Mouse (Mus musculus) ES-E14 (cell line): ENCODE data around the gene Gm49322. TPM values are rescaled to one million over a fixed set of nuclear protein-coding genes. Genes with fewer than 3 reads are reported as not detected.
A peak's percentile ranks its signal among the peaks of the same experiment; 100 is the strongest.

Experiments used
- DNase-seq: peaks from one replicate; pipeline ENCODE4 v3.0.0-alpha.2; 2013; ENCODE audit warnings: low read depth, low spot score
- H3K27ac ChIP-seq: 2 replicates; pipeline ENCODE4 v1.5.1; 2012; ENCODE audit warnings: low read depth, mild to moderate bottlenecking, low read length, moderate library complexity, mixed read lengths; ENCODE audit not compliant: poor library complexity, insufficient read depth, severe bottlenecking
- H3K36me3 ChIP-seq: 2 replicates; pipeline ENCODE4 v1.6.1; 2012; ENCODE audit warnings: mild to moderate bottlenecking, low read length, moderate library complexity, mixed read lengths; ENCODE audit not compliant: control insufficient read depth, poor library complexity, insufficient read depth, severe bottlenecking
- H3K4me1 ChIP-seq, 2 experiments: fragments of 150-350 bp in 1 of 2; sonication (generic) in 1 of 2; 2 replicates each; pipeline ENCODE4 v1.6.1; 2012; ENCODE audit warnings: low read length in 2 of 2, mild to moderate bottlenecking in 1 of 2, mixed read lengths in 1 of 2; ENCODE audit not compliant: control insufficient read depth in 2 of 2, insufficient read depth in 2 of 2, poor library complexity in 1 of 2
- H3K4me3 ChIP-seq, 2 experiments: fragments of 150-350 bp in 1 of 2; sonication (generic) in 1 of 2; 2 replicates each; pipeline ENCODE4 v1.5.1; 2012; ENCODE audit warnings: low read length in 2 of 2, low read depth in 1 of 2, mild to moderate bottlenecking in 1 of 2, mixed read lengths in 1 of 2; ENCODE audit not compliant: insufficient read depth in 1 of 2, poor library complexity in 1 of 2, severe bottlenecking in 1 of 2
- H3K9ac ChIP-seq: 2 replicates; pipeline ENCODE4 v1.6.1; 2012; ENCODE audit warnings: low read depth, mild to moderate bottlenecking, low read length, mixed read lengths; ENCODE audit not compliant: poor library complexity, insufficient read depth, severe bottlenecking
- H3K9me3 ChIP-seq: fragments of 150-350 bp; sonication (generic); 2 replicates; pipeline ENCODE4 v1.6.1; 2012; ENCODE audit warnings: low read depth, mild to moderate bottlenecking, low read length; ENCODE audit not compliant: control insufficient read depth, insufficient read depth
- CHD2 ChIP-seq: IDR thresholded peaks from 2 replicates; pipeline ENCODE4 v1.6.1; 2014; ENCODE audit warnings: mild to moderate bottlenecking, low read depth, low read length, inconsistent platforms
- HCFC1 ChIP-seq: IDR thresholded peaks from 2 replicates; pipeline ENCODE4 v1.6.1; 2012; ENCODE audit warnings: low read length, inconsistent platforms, borderline replicate concordance; ENCODE audit not compliant: insufficient read depth
- MAFK ChIP-seq: IDR thresholded peaks from 2 replicates; pipeline ENCODE4 v1.6.1; 2014; ENCODE audit warnings: mild to moderate bottlenecking, low read depth, low read length, inconsistent platforms; ENCODE audit not compliant: insufficient read depth
- ZC3H11A ChIP-seq: IDR thresholded peaks from 2 replicates; pipeline ENCODE4 v1.6.1; 2012; ENCODE audit warnings: low read depth, mild to moderate bottlenecking, inconsistent platforms, low read length, borderline replicate concordance
- ZNF384 ChIP-seq: IDR thresholded peaks from 2 replicates; pipeline ENCODE4 v1.6.1; 2012; ENCODE audit warnings: low read depth, low read length, inconsistent platforms
- in situ Hi-C, 2 experiments: fragments of 600-800 bp; cut with MboI; formaldehyde crosslinking; loops; one replicate each; pipeline ENCODE4 v1.15.1; 2025; ENCODE audit warnings: low sequenced_read_pairs in 2 of 2, inconsistent platforms in 1 of 2; ENCODE audit not compliant: unreplicated experiment in 2 of 2
- total RNA-seq: library from RNA; depleted of rRNA; stranded (reverse); fragments of 300-350 nt; gene quantifications from 2 replicates; pipeline ENCODE4 v1.2.3, GENCODE M21; 2012

Gm49322 gene
- total RNA-seq, 1 experiment, result 8.4 TPM

GRCm38 (mm10) chr10:80611024-80611423 is 5.2 kb downstream of the Gm49322 start:
- TF ChIP-seq ZNF384 (no peak), ZC3H11A (no peak), HCFC1 (no peak), MAFK (no peak), CHD2 (no peak)
- DNase-seq, result no peak
- Histone ChIP-seq H3K4me1 (peaks cover 0 to 14% of the 10 kb centered on the region in 2 experiments; a peak in 1 of 4 replicates), H3K4me3 (no peak overlapping the region), H3K27ac (no peak overlapping the region), H3K9ac (no peak overlapping the region), H3K36me3 (peaks cover 60% of the 10 kb centered on the region), H3K9me3 (no peaks in the 10 kb centered on the region)
- in situ Hi-C loops, result no loop called here

GRCm38 (mm10) chr10:80611905-80612304 is 6.1 kb downstream of the Gm49322 start:
- peaks cover 0 to 11% of the 10 kb centered on the region in 2 experiments; a peak in 1 of 4 replicates for H3K4me1 ChIP-seq
- no peak for TF ChIP-seq ZC3H11A
- no peak for TF ChIP-seq MAFK
- no peak for TF ChIP-seq ZNF384
- no peak for TF ChIP-seq HCFC1
- no peak for TF ChIP-seq CHD2
- no peak for DNase-seq
- peaks cover 54% of the 10 kb centered on the region for H3K36me3 ChIP-seq
- no peak overlapping the region for H3K27ac ChIP-seq
- in situ Hi-C loops, result no loop called here
- H3K9ac ChIP-seq, result no peak overlapping the region
- no peaks in the 10 kb centered on the region for H3K9me3 ChIP-seq
- no peak overlapping the region for H3K4me3 ChIP-seq

GRCm38 (mm10) chr10:80613821-80614220 is 8.0 kb downstream of the Gm49322 start:
- peaks cover 35% of the 10 kb centered on the region for H3K36me3 ChIP-seq

GRCm38 (mm10) chr10:80614351-80614750 is 8.5 kb downstream of the Gm49322 start:
- in situ Hi-C loops, result no loop called here

More at GRCm38 (mm10) chr10:80613821-80614220, 8.0 kb downstream of the Gm49322 start:
- no peak for DNase-seq
- TF ChIP-seq ZC3H11A (no peak), HCFC1 (no peak), ZNF384 (no peak), MAFK (no peak), CHD2 (no peak)
- Histone ChIP-seq H3K4me1 (peaks cover 0 to 3% of the 10 kb centered on the region in 2 experiments; a peak in 1 of 4 replicates), H3K9me3 (no peaks in the 10 kb centered on the region), H3K27ac (no peak overlapping the region), H3K9ac (0 out of 2 replicates have a peak overlapping the region, but pooled peaks have one; percentile 5), H3K4me3 (no peak overlapping the region)
- in situ Hi-C loops, result no loop called here

GRCm38 (mm10) chr10:80618181-80618580 is 12.4 kb downstream of the Gm49322 start:
- Histone ChIP-seq H3K36me3 (peaks cover 20% of the 10 kb centered on the region), H3K9ac (no peak overlapping the region), H3K9me3 (no peaks in the 10 kb centered on the region), H3K4me3 (no peak overlapping the region), H3K27ac (no peak overlapping the region), H3K4me1 (peaks cover 2 to 13% of the 10 kb centered on the region in 2 experiments; a peak in 2 of 4 replicates)
- in situ Hi-C loops, result no loop called here
- TF ChIP-seq CHD2, result no peak
- TF ChIP-seq MAFK, result no peak
- no peak for TF ChIP-seq ZC3H11A
- no peak for TF ChIP-seq ZNF384
- TF ChIP-seq HCFC1, result no peak
- DNase-seq, result no peak

More at GRCm38 (mm10) chr10:80614351-80614750, 8.5 kb downstream of the Gm49322 start:
- Histone ChIP-seq H3K9ac (no peak overlapping the region), H3K9me3 (no peaks in the 10 kb centered on the region), H3K4me1 (peaks cover 0 to 3% of the 10 kb centered on the region in 2 experiments; a peak in 1 of 4 replicates), H3K27ac (no peak overlapping the region), H3K36me3 (peaks cover 34% of the 10 kb centered on the region), H3K4me3 (no peak overlapping the region)
- TF ChIP-seq MAFK, result no peak
- DNase-seq, result no peak
